In the genomic region with DNA sequence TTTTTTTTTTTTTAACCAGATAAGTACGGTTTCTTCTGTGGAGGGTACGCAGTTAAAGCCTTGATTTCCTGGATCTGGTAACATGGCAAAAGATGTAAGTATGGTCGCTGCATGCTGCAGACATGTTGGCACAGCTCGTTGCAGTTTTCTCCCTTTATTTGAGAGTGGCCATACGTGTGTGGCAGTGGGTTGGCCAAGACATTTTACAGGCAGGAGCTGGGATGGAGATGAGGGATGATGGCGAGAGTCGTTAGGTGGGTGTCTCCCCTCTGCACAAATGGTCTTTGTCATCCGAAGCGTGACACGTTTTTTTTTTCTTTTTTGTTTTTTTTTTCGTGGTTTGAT, we compare ENCODE assay signal across 8 mouse cellular contexts. TPM values are rescaled to one million over a fixed set of nuclear protein-coding genes. Genes with fewer than 3 reads are reported as not detected.
DNase-seq lines count a peak whose midpoint lies in the region; ATAC-seq and TF ChIP-seq lines count a peak whose summit lies in the region.

No protein-coding gene starts in this region.

- TF ChIP-seq POLR2A in lung, adult 2 months (IDR thresholded peaks at IDR 0.05; ENCODE audit: borderline replicate concordance, extremely low read depth, low read depth, low read length) = no peak

- H3K9ac ChIP-seq in lung, embryonic 16.5 days (ENCODE audit: low read length) = peak overlapping the region; percentile 82
- peak overlapping the region; percentile 97 for H3K9ac ChIP-seq in embryonic facial prominence, embryonic 14.5 days (ENCODE audit: low read depth, low read length)
- peak overlapping the region; percentile 97 for H3K9ac ChIP-seq in limb, embryonic 12.5 days (replicated peaks)

- H3K4me3 ChIP-seq in lung, embryonic 16.5 days (ENCODE audit: low read length) = peak overlapping the region; percentile 75
- H3K4me3 ChIP-seq in lung, adult 2 months (replicated peaks; ENCODE audit: extremely low read depth, low read depth, low read length) = no peak overlapping the region
- peak overlapping the region; percentile 89 for H3K4me3 ChIP-seq in embryonic facial prominence, embryonic 14.5 days (ENCODE audit: low read depth, low read length)
- peak overlapping the region; percentile 99 for H3K4me3 ChIP-seq in limb, embryonic 12.5 days (replicated peaks)

- H3K4me2 ChIP-seq in lung, embryonic 16.5 days (ENCODE audit: low read depth, low read length) = peak overlapping the region; percentile 82
- H3K4me2 ChIP-seq in embryonic facial prominence, embryonic 14.5 days (ENCODE audit: low read depth, low read length) = peak overlapping the region; percentile 75
- H3K4me2 ChIP-seq in limb, embryonic 12.5 days = peak overlapping the region; percentile 76

- TF ChIP-seq CTCF in lung, adult 2 months (IDR thresholded peaks at IDR 0.05; ENCODE audit: insufficient read depth, low read length) = no peak

- H3K4me1 ChIP-seq in lung, embryonic 16.5 days (replicated peaks; ENCODE audit: control insufficient read depth, insufficient read depth, low read length) = peaks cover 15% of the 10 kb centered on the region
- H3K4me1 ChIP-seq in lung, adult 2 months (ENCODE audit: control insufficient read depth, insufficient read depth, low read length) = peaks cover 2% of the 10 kb centered on the region; the same call in 1 of the 2 replicates
- H3K4me1 ChIP-seq in embryonic facial prominence, embryonic 14.5 days (ENCODE audit: control insufficient read depth, insufficient read depth, low read length) = peaks cover 6% of the 10 kb centered on the region; the same call in 1 of the 2 replicates
- H3K4me1 ChIP-seq in limb, embryonic 12.5 days (replicated peaks) = peaks cover 12% of the 10 kb centered on the region

- H3K36me3 ChIP-seq in lung, embryonic 16.5 days (ENCODE audit: control insufficient read depth, insufficient read depth, low read length) = peaks cover 23% of the 10 kb centered on the region
- H3K36me3 ChIP-seq in embryonic facial prominence, embryonic 14.5 days (ENCODE audit: control insufficient read depth, insufficient read depth, low read length) = peaks cover 44% of the 10 kb centered on the region
- H3K36me3 ChIP-seq in limb, embryonic 12.5 days = peaks cover 44% of the 10 kb centered on the region

- no peaks in the 10 kb centered on the region for H3K9me3 ChIP-seq in lung, embryonic 16.5 days (ENCODE audit: control insufficient read depth, low read length)
- H3K9me3 ChIP-seq in embryonic facial prominence, embryonic 14.5 days (ENCODE audit: control insufficient read depth, low read length) = no peaks in the 10 kb centered on the region
- no peaks in the 10 kb centered on the region for H3K9me3 ChIP-seq in limb, embryonic 12.5 days

- 2% methylated on average over 11 of the region's 11 CpGs for WGBS in lung, embryonic 16.5 days
- WGBS in lung, adult 2 months = 25% methylated on average over 11 of the region's 11 CpGs
- WGBS in embryonic facial prominence, embryonic 14.5 days = 5% methylated on average over 11 of the region's 11 CpGs
- WGBS in limb, embryonic 12.5 days = 9% methylated on average over 11 of the region's 11 CpGs

- no peak for DNase-seq in lung, adult 2 months
- peak; percentile 18 for DNase-seq in embryonic facial prominence, embryonic 14.5 days (ENCODE audit: low spot score)
- peak; percentile 30 for DNase-seq in retina, postnatal 1 day
- DNase-seq in gastrocnemius, adult 18-20 months (ENCODE audit: low spot score) = no peak
- DNase-seq in urinary bladder, postnatal 36 days (ENCODE audit: low spot score in 2 of 2) = no peak
- no peak for DNase-seq in cerebellum, postnatal 36 days

- no peak overlapping the region for H3K27ac ChIP-seq in lung, embryonic 16.5 days (ENCODE audit: low read length)
- no peak overlapping the region; the same call in 1 of the 2 replicates for H3K27ac ChIP-seq in embryonic facial prominence, embryonic 14.5 days (replicated peaks; ENCODE audit: low read depth, low read length)
- H3K27ac ChIP-seq in limb, embryonic 12.5 days = no peak overlapping the region

- H3K27me3 ChIP-seq in lung, embryonic 16.5 days (ENCODE audit: control insufficient read depth, insufficient read depth, low read depth, low read length) = no peaks in the 10 kb centered on the region
- H3K27me3 ChIP-seq in embryonic facial prominence, embryonic 14.5 days (replicated peaks; ENCODE audit: control insufficient read depth, insufficient read depth, low read length) = no peaks in the 10 kb centered on the region
- no peaks in the 10 kb centered on the region for H3K27me3 ChIP-seq in limb, embryonic 12.5 days

- no peak for ATAC-seq in lung, embryonic 16.5 days (ENCODE audit: low read depth)
- no peak for ATAC-seq in embryonic facial prominence, embryonic 14.5 days (ENCODE audit: low read depth)
- no peak for ATAC-seq in limb, embryonic 12.5 days (ENCODE audit: insufficient number of reproducible peaks, insufficient read depth, low FRiP score, low TSS enrichment, low read depth)

RNA-seq across cellular contexts. Expression of a gene that starts 1.1 kb away (rescaled TPM):
- 144 and 155 TPM in 2 replicates for polyA plus RNA-seq in lung, embryonic 16.5 days (2015; fragmentation: Nextera tagmentation; extraction: Ambion mirVana)
- polyA plus RNA-seq in lung, adult 2 months (2012; rRNA removed) = 17.1 and 28.0 TPM in 2 replicates
- 150 and 168 TPM in 2 replicates for polyA plus RNA-seq in embryonic facial prominence, embryonic 14.5 days (2014; fragmentation: Nextera tagmentation; extraction: Ambion mirVana)
- polyA plus RNA-seq in limb, embryonic 12.5 days (2016; fragmentation: Nextera tagmentation; extraction: Ambion mirVana) = 187 and 188 TPM in 2 replicates
- 10 to 100 TPM; 45.5 to 54.6 TPM for total RNA-seq in gastrocnemius, adult 18-20 months (2021)

RNA-seq across cellular contexts. Expression of a gene that starts 51.6 kb away (rescaled TPM):
- 35.7 and 41.3 TPM in 2 replicates for polyA plus RNA-seq in lung, embryonic 16.5 days (2015; fragmentation: Nextera tagmentation; extraction: Ambion mirVana)
- polyA plus RNA-seq in lung, adult 2 months (2012; rRNA removed) = 35.4 and 39.4 TPM in 2 replicates
- polyA plus RNA-seq in embryonic facial prominence, embryonic 14.5 days (2014; fragmentation: Nextera tagmentation; extraction: Ambion mirVana) = 44.5 and 45.4 TPM in 2 replicates
- polyA plus RNA-seq in limb, embryonic 12.5 days (2016; fragmentation: Nextera tagmentation; extraction: Ambion mirVana) = 45.9 and 46.4 TPM in 2 replicates
- total RNA-seq in gastrocnemius, adult 18-20 months (2021) = 10 to 100 TPM; 13.7 to 14.9 TPM

RNA-seq across cellular contexts. Expression of a gene that starts 51.7 kb away (rescaled TPM):
- polyA plus RNA-seq in lung, embryonic 16.5 days (2015; fragmentation: Nextera tagmentation; extraction: Ambion mirVana) = 24.8 and 25.0 TPM in 2 replicates
- 19.7 and 23.3 TPM in 2 replicates for polyA plus RNA-seq in lung, adult 2 months (2012; rRNA removed)
- polyA plus RNA-seq in embryonic facial prominence, embryonic 14.5 days (2014; fragmentation: Nextera tagmentation; extraction: Ambion mirVana) = 27.5 and 28.7 TPM in 2 replicates
- polyA plus RNA-seq in limb, embryonic 12.5 days (2016; fragmentation: Nextera tagmentation; extraction: Ambion mirVana) = 29.9 and 31.5 TPM in 2 replicates
- 10 to 100 TPM; 80.3 to 83.8 TPM for total RNA-seq in gastrocnemius, adult 18-20 months (2021)

RNA-seq across cellular contexts. Expression of a gene that starts 57.0 kb away (rescaled TPM):
- not detected in 2 replicates for polyA plus RNA-seq in lung, embryonic 16.5 days (2015; fragmentation: Nextera tagmentation; extraction: Ambion mirVana)
- polyA plus RNA-seq in lung, adult 2 months (2012; rRNA removed) = 0.49 TPM in 1 of 2 replicates, not detected in the other
- not detected in 2 replicates for polyA plus RNA-seq in embryonic facial prominence, embryonic 14.5 days (2014; fragmentation: Nextera tagmentation; extraction: Ambion mirVana)
- not detected in 2 replicates for polyA plus RNA-seq in limb, embryonic 12.5 days (2016; fragmentation: Nextera tagmentation; extraction: Ambion mirVana)
- total RNA-seq in gastrocnemius, adult 18-20 months (2021) = not detected

Comparison
In these comparisons a context has a peak if more than half of its experiments do, and no peak if none do; other contexts are left out.
1. DNase-seq: peak in embryonic facial prominence, embryonic 14.5 days (single experiment) and retina, postnatal 1 day (single experiment); none in lung, adult 2 months (single experiment), gastrocnemius, adult 18-20 months (single experiment), urinary bladder, postnatal 36 days (0 of 2) and cerebellum, postnatal 36 days (0 of 2).
2. Peak in every context shown above with its lines, with median percentiles within 50 percentile points of each other: H3K4me2 ChIP-seq and H3K9ac ChIP-seq.